Mouse (Mus musculus): ENCODE measurements around the gene Gm49361. TPM values are rescaled to one million over a fixed set of nuclear protein-coding genes. Genes with fewer than 3 reads are reported as not detected.

Gm49361 gene
- total and polyA plus RNA-seq, 2 experiments from 2014 or later, result 0.16 TPM; not detected in 1

DNA sequence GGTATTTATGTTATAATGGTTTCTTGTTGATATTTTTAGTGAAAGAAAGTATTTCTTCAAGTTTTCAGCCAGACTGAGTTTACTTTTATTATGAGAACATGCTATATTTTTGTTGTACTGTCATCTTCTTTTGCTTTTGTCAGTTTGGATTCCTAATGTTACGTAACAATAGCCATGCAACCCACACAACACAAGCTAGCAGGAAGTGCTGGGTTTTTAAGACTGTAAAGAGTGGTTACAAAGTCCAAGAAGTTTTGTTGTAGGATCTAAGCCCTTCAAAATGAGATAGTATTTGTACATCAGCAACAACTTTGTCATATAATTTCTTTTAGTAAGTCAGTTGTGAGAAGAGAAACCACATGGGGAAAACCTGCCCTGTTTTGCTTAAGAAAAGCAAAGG is 128.2 kb downstream of the Gm49361 start:
- 0 out of 2 replicates have a peak, but pooled peaks cover 3% of the 10 kb centered on the region for H3K4me1 ChIP-seq (ENCODE audit: insufficient read depth, low read length)
- ATAC-seq (no peak), DNase-seq (ENCODE audit: low spot score) (no peak)
- no peak overlapping the region for H3K4me2 ChIP-seq (ENCODE audit: low read depth, low read length)
- no peak overlapping the region for H3K4me3 ChIP-seq (ENCODE audit: low read length)
- H3K27ac ChIP-seq, result no peak overlapping the region
- H3K27me3 ChIP-seq (ENCODE audit: insufficient read depth, low read length), result no peaks in the 10 kb centered on the region
- TF ChIP-seq CTCF (IDR thresholded peaks at IDR 0.05; ENCODE audit: low read depth), result no peak
- WGBS, result 98% methylated on average over 1 of the region's 1 CpGs
- H3K36me3 ChIP-seq (ENCODE audit: insufficient read depth, low read length), result no peaks in the 10 kb centered on the region
- no peaks in the 10 kb centered on the region for H3K9me3 ChIP-seq (ENCODE audit: low read length)
- no peak overlapping the region for H3K9ac ChIP-seq (replicated peaks; ENCODE audit: low read length)

DNA sequence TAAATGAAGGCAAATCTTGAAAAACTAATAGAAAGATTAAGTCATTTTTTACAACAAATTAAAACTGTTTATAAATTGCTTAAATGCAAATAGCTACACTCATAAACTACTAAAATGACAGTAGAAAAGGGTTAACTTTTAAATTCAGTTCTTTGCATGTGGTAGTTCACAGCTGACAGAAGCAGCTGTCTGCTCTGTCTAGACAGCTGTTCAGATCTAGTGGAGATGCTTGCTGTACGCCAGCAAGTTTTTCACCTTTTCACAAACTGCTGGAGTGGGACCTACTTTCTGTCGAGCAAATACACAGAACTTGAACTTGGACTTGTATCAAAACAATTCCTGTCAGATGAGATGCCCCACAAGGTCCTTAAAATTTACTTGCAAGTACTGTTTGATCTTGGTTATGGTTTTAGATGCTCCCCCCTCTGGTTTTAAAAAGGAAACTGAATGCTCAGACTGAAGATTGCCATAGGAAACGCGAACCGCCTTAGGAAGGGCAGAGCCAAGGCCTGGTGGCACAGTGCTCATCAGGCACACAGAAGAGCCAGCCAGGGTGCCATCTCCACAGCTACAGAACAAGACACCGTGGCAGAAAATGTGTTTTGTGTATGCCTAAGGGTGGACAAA is 129.5 kb downstream of the Gm49361 start:
- no peak overlapping the region for H3K27ac ChIP-seq
- no peak for DNase-seq (ENCODE audit: low spot score)
- H3K36me3 ChIP-seq (ENCODE audit: insufficient read depth, low read length), result no peaks in the 10 kb centered on the region
- TF ChIP-seq CTCF (IDR thresholded peaks at IDR 0.05; ENCODE audit: low read depth), result 0 out of 2 replicates have a peak, but pooled peaks have one; percentile 1
- ATAC-seq, result no peak
- H3K4me2 ChIP-seq (ENCODE audit: low read depth, low read length), result no peak overlapping the region
- H3K27me3 ChIP-seq (ENCODE audit: insufficient read depth, low read length), result no peaks in the 10 kb centered on the region
- 59% methylated on average over 6 of the region's 6 CpGs for WGBS
- 0 out of 2 replicates have a peak, but pooled peaks cover 3% of the 10 kb centered on the region for H3K4me1 ChIP-seq (ENCODE audit: insufficient read depth, low read length)
- no peaks in the 10 kb centered on the region for H3K9me3 ChIP-seq (ENCODE audit: low read length)
- no peak overlapping the region for H3K4me3 ChIP-seq (ENCODE audit: low read length)
- H3K9ac ChIP-seq (replicated peaks; ENCODE audit: low read length), result no peak overlapping the region

DNA sequence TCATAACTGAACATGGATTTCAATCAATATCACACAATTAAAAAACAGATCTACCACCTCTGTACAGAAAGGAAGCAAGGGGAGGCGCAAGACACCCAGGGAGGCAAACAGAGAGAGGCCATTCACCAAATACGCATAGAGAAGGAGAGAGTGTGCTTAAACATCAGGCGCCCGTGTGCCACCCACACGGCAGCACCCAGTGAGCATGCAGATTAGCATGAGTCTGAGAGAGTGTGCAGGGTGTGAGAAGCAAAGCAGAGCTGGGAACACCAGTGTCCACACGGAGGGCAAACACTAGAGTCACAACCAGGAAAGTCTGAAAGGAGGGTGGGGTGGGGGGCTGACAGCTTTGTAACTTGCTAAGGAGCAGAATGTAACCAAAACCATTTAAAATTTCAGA is 130.1 kb downstream of the Gm49361 start:
- no peak for TF ChIP-seq CTCF (IDR thresholded peaks at IDR 0.05; ENCODE audit: low read depth)
- Histone ChIP-seq H3K4me1 (ENCODE audit: insufficient read depth, low read length) (0 out of 2 replicates have a peak, but pooled peaks cover 3% of the 10 kb centered on the region), H3K9ac (replicated peaks; ENCODE audit: low read length) (no peak overlapping the region), H3K27me3 (ENCODE audit: insufficient read depth, low read length) (no peaks in the 10 kb centered on the region), H3K4me3 (ENCODE audit: low read length) (no peak overlapping the region), H3K36me3 (ENCODE audit: insufficient read depth, low read length) (no peaks in the 10 kb centered on the region), H3K27ac (no peak overlapping the region), H3K4me2 (ENCODE audit: low read depth, low read length) (no peak overlapping the region), H3K9me3 (ENCODE audit: low read length) (no peaks in the 10 kb centered on the region)
- DNase-seq (ENCODE audit: low spot score) (no peak), ATAC-seq (no peak)
- WGBS, result 78% methylated on average over 6 of the region's 6 CpGs

DNA sequence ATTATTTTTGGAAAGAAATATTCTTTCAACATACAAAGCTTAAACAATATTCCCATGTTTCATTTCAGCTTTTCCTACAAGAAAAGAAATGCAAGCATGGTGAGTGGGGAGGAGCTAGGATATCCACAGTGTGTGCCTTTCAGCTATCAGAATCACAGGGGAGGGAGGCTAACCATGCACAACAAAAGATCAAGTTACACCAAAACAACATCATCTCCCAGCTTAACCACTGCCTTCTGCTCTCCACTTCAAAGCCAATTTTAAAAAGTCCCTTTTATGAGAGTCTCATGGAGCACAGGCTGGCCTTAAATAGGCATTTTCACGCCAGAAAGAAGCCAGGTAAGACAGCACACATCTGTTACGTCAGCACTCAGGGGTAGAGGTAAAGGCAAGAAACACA is 134.9 kb downstream of the Gm49361 start:
- TF ChIP-seq CTCF (IDR thresholded peaks at IDR 0.05; ENCODE audit: low read depth), result no peak
- H3K4me3 ChIP-seq (ENCODE audit: low read length), result no peak overlapping the region

DNA sequence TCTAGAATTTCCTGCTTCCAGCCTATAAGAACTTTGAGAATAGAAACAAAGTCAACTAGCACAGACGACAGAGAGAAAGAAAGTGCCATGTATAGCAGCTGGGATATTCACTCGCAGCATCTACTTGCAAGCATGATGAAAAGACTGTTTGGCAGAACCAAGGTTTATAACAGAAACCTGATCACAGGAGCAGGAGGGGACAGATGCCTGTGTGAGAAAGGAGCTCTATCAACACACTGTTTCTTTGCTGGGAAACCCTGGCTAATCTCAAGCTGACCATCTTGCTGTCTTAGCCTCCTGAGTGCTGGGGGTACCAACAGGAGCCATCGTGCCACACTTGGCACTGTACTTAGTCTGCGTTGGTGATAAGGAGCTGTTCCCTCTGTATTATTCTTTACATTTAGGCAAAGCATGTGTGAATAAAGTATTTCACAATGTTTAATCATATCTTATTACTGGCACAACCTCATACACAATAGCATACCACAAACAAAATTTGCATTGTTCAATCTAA is 136.0 kb downstream of the Gm49361 start:
- Histone ChIP-seq H3K27ac (no peak overlapping the region), H3K27me3 (ENCODE audit: insufficient read depth, low read length) (no peaks in the 10 kb centered on the region), H3K4me1 (ENCODE audit: insufficient read depth, low read length) (peaks cover 5% of the 10 kb centered on the region; the same call in 1 of the 2 replicates), H3K36me3 (ENCODE audit: insufficient read depth, low read length) (no peaks in the 10 kb centered on the region), H3K9me3 (ENCODE audit: low read length) (no peaks in the 10 kb centered on the region), H3K9ac (replicated peaks; ENCODE audit: low read length) (no peak overlapping the region), H3K4me2 (ENCODE audit: low read depth, low read length) (no peak overlapping the region), H3K4me3 (ENCODE audit: low read length) (no peak overlapping the region)
- no peak for TF ChIP-seq CTCF (IDR thresholded peaks at IDR 0.05; ENCODE audit: low read depth)
- ATAC-seq (no peak), DNase-seq (ENCODE audit: low spot score) (no peak)
- 81% methylated on average over 4 of the region's 4 CpGs for WGBS

More for the DNA sequence above, 134.9 kb downstream of the Gm49361 start:
- ATAC-seq (no peak), DNase-seq (ENCODE audit: low spot score) (no peak)
- H3K9ac ChIP-seq (replicated peaks; ENCODE audit: low read length), result no peak overlapping the region
- no peaks in the 10 kb centered on the region for H3K27me3 ChIP-seq (ENCODE audit: insufficient read depth, low read length)
- H3K9me3 ChIP-seq (ENCODE audit: low read length), result no peaks in the 10 kb centered on the region
- H3K27ac ChIP-seq, result no peak overlapping the region
- peaks cover 5% of the 10 kb centered on the region; the same call in 1 of the 2 replicates for H3K4me1 ChIP-seq (ENCODE audit: insufficient read depth, low read length)
- H3K36me3 ChIP-seq (ENCODE audit: insufficient read depth, low read length), result no peaks in the 10 kb centered on the region
- 63% methylated on average over 2 of the region's 2 CpGs for WGBS
- H3K4me2 ChIP-seq (ENCODE audit: low read depth, low read length), result no peak overlapping the region

DNA sequence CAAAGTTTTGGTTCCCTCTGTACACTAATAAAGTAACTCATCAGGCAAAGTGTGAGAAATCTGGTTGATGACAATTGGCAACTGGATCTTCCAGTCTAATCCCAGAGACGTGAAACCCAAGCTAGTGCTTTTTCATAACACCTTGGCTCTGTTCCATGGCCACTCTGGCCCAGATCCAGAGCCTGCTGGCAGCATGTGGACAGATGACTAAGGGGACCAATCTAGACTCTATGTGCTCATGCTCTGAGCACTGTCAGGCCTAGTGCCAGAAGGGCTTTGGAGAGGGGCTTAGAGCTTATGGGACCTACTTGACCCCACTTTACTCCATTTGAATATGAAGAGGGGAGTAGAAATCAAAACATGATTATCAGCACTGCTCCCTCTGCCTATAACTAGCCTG is 138.4 kb downstream of the Gm49361 start:
- TF ChIP-seq CTCF (IDR thresholded peaks at IDR 0.05; ENCODE audit: low read depth), result no peak
- H3K4me2 ChIP-seq (ENCODE audit: low read depth, low read length), result no peak overlapping the region
- no peak overlapping the region for H3K4me3 ChIP-seq (ENCODE audit: low read length)
- peaks cover 8% of the 10 kb centered on the region for H3K36me3 ChIP-seq (ENCODE audit: insufficient read depth, low read length)
- ATAC-seq (peak; percentile 85), DNase-seq (ENCODE audit: low spot score) (peak; percentile 88)
- H3K9ac ChIP-seq (replicated peaks; ENCODE audit: low read length), result no peak overlapping the region
- H3K9me3 ChIP-seq (ENCODE audit: low read length), result no peaks in the 10 kb centered on the region
- H3K27me3 ChIP-seq (ENCODE audit: insufficient read depth, low read length), result no peaks in the 10 kb centered on the region
- peaks cover 5% of the 10 kb centered on the region; the same call in 1 of the 2 replicates for H3K4me1 ChIP-seq (ENCODE audit: insufficient read depth, low read length)
- WGBS, result 9% methylated on average over 1 of the region's 1 CpGs
- no peak overlapping the region for H3K27ac ChIP-seq

Data from hindbrain, postnatal 0 days (tissue).